Mouse (Mus musculus): ENCODE results near the gene Notch2. TPM values are rescaled to one million over a fixed set of nuclear protein-coding genes. Genes with fewer than 3 reads are reported as not detected.

Notch2 gene
- polyA plus RNA-seq, 1 experiment from 2014 or later: 7.9 TPM

GRCm38 (mm10) chr3:97974197-97974770 lies 39.0 kb upstream of the Notch2 start:
- Histone ChIP-seq H3K9ac (ENCODE audit: low read depth, low read length) (no peak overlapping the region), H3K27me3 (ENCODE audit: control insufficient read depth, insufficient read depth, low read depth, low read length) (no peaks in the 10 kb centered on the region), H3K9me3 (replicated peaks; ENCODE audit: control insufficient read depth, low read length) (no peaks in the 10 kb centered on the region), H3K36me3 (ENCODE audit: control insufficient read depth, insufficient read depth) (no peaks in the 10 kb centered on the region), H3K27ac (ENCODE audit: low read length) (no peak overlapping the region), H3K4me3 (ENCODE audit: low read depth, low read length) (no peak overlapping the region), H3K4me1 (ENCODE audit: control insufficient read depth, low read depth, low read length) (no peaks in the 10 kb centered on the region; the same call in 1 of the 2 replicates), H3K4me2 (ENCODE audit: low read depth, low read length) (no peak overlapping the region)
- WGBS (ENCODE audit: insufficient replicate concordance): 66% methylated on average over 6 of the region's 6 CpGs
- no peak for ATAC-seq (ENCODE audit: low read depth)

DNA sequence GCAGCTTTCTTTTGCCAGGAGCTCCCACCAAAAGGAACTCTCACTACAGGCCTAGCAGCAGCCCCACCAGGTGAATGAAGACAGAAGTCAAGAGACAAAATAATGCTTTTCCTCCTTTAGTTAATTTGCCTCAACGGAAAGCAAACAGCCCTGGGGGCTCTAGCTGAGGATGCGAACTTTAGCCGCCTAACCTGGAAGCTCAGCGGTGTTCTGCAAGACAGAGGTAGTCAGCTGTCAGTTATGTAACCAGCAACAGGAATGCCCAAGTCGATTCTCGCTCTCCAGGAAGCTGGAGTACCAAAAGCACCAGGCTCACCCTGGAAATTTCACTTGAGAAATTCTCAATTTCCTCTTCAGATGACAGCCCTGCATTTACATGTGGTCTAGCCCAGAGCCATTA lies 36.6 kb upstream of the Notch2 start:
- WGBS (ENCODE audit: insufficient replicate concordance): 55% methylated on average over 6 of the region's 6 CpGs

GRCm38 (mm10) chr3:97978710-97979109 lies 34.6 kb upstream of the Notch2 start:
- Histone ChIP-seq H3K4me3 (ENCODE audit: low read depth, low read length) (no peak overlapping the region), H3K27me3 (ENCODE audit: control insufficient read depth, insufficient read depth, low read depth, low read length) (no peaks in the 10 kb centered on the region), H3K9ac (ENCODE audit: low read depth, low read length) (no peak overlapping the region), H3K27ac (ENCODE audit: low read length) (no peak overlapping the region), H3K4me2 (ENCODE audit: low read depth, low read length) (no peak overlapping the region), H3K36me3 (ENCODE audit: control insufficient read depth, insufficient read depth) (no peaks in the 10 kb centered on the region), H3K9me3 (replicated peaks; ENCODE audit: control insufficient read depth, low read length) (no peaks in the 10 kb centered on the region), H3K4me1 (ENCODE audit: control insufficient read depth, low read depth, low read length) (no peaks in the 10 kb centered on the region)
- 39% methylated on average over 2 of the region's 2 CpGs for whole genome bisulfite sequencing (ENCODE audit: insufficient replicate concordance)
- no peak for ATAC-seq (ENCODE audit: low read depth)

More for the DNA sequence above, 36.6 kb upstream of the Notch2 start:
- no peak overlapping the region for H3K4me3 ChIP-seq (ENCODE audit: low read depth, low read length)
- ATAC-seq (ENCODE audit: low read depth): no peak
- no peaks in the 10 kb centered on the region for H3K27me3 ChIP-seq (ENCODE audit: control insufficient read depth, insufficient read depth, low read depth, low read length)
- no peaks in the 10 kb centered on the region for H3K9me3 ChIP-seq (replicated peaks; ENCODE audit: control insufficient read depth, low read length)
- H3K9ac ChIP-seq (ENCODE audit: low read depth, low read length): no peak overlapping the region
- no peaks in the 10 kb centered on the region; the same call in 1 of the 2 replicates for H3K4me1 ChIP-seq (ENCODE audit: control insufficient read depth, low read depth, low read length)
- H3K36me3 ChIP-seq (ENCODE audit: control insufficient read depth, insufficient read depth): no peaks in the 10 kb centered on the region
- no peak overlapping the region for H3K4me2 ChIP-seq (ENCODE audit: low read depth, low read length)
- H3K27ac ChIP-seq (ENCODE audit: low read length): no peak overlapping the region

GRCm38 (mm10) chr3:97980683-97981327 lies 32.5 kb upstream of the Notch2 start:
- H3K36me3 ChIP-seq (ENCODE audit: control insufficient read depth, insufficient read depth): no peaks in the 10 kb centered on the region
- no peak overlapping the region for H3K9ac ChIP-seq (ENCODE audit: low read depth, low read length)
- WGBS (ENCODE audit: insufficient replicate concordance): 75% methylated on average over 8 of the region's 8 CpGs
- H3K4me2 ChIP-seq (ENCODE audit: low read depth, low read length): no peak overlapping the region
- no peak overlapping the region for H3K4me3 ChIP-seq (ENCODE audit: low read depth, low read length)
- no peaks in the 10 kb centered on the region for H3K9me3 ChIP-seq (replicated peaks; ENCODE audit: control insufficient read depth, low read length)
- no peaks in the 10 kb centered on the region for H3K27me3 ChIP-seq (ENCODE audit: control insufficient read depth, insufficient read depth, low read depth, low read length)
- no peaks in the 10 kb centered on the region for H3K4me1 ChIP-seq (ENCODE audit: control insufficient read depth, low read depth, low read length)
- ATAC-seq (ENCODE audit: low read depth): no peak
- no peak overlapping the region for H3K27ac ChIP-seq (ENCODE audit: low read length)

GRCm38 (mm10) chr3:97981376-97981906 lies 31.9 kb upstream of the Notch2 start:
- ATAC-seq (ENCODE audit: low read depth): no peak

DNA sequence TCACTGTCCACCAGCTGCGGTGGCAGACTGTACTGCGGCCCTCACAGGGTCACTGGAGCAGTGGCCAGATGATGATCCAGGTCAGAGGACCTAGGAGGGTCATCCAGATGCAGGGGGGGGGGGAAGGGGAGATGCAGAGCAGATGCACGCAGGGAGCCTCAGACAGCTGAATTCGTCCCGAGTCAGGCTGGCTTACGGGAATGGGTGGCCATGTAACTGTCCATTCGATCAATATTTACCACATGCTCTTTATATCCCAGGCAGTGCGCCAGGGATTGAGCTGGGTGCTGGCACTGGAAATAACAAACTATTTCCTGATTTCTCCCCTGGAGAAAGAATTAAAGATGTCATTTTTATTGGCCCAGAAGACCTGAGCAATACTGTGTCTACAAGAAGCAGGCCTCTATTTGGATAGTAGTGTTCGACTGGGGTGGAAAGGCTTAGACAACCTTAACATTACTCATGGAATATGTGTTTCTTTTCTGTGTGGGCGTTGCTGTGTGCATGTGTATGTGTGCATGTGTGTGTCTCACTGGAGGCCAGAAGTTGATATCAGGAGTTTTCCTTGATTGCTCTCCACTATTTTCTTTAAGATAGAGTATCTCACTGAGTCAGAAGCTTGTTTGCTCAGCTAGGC lies 28.3 kb upstream of the Notch2 start:
- Histone ChIP-seq H3K4me1 (ENCODE audit: control insufficient read depth, low read depth, low read length) (peaks cover 5% of the 10 kb centered on the region), H3K27ac (ENCODE audit: low read length) (no peak overlapping the region), H3K4me3 (ENCODE audit: low read depth, low read length) (no peak overlapping the region), H3K4me2 (ENCODE audit: low read depth, low read length) (no peak overlapping the region), H3K9ac (ENCODE audit: low read depth, low read length) (no peak overlapping the region), H3K9me3 (replicated peaks; ENCODE audit: control insufficient read depth, low read length) (no peaks in the 10 kb centered on the region), H3K36me3 (ENCODE audit: control insufficient read depth, insufficient read depth) (no peaks in the 10 kb centered on the region), H3K27me3 (ENCODE audit: control insufficient read depth, insufficient read depth, low read depth, low read length) (no peaks in the 10 kb centered on the region)
- 73% methylated on average over 10 of the region's 10 CpGs for WGBS (ENCODE audit: insufficient replicate concordance)
- ATAC-seq (ENCODE audit: low read depth): no peak

More at GRCm38 (mm10) chr3:97981376-97981906, 31.9 kb upstream of the Notch2 start:
- no peaks in the 10 kb centered on the region for H3K4me1 ChIP-seq (ENCODE audit: control insufficient read depth, low read depth, low read length)
- H3K9ac ChIP-seq (ENCODE audit: low read depth, low read length): no peak overlapping the region
- no peaks in the 10 kb centered on the region for H3K9me3 ChIP-seq (replicated peaks; ENCODE audit: control insufficient read depth, low read length)
- WGBS (ENCODE audit: insufficient replicate concordance): 58% methylated on average over 3 of the region's 3 CpGs
- no peak overlapping the region for H3K4me3 ChIP-seq (ENCODE audit: low read depth, low read length)
- no peaks in the 10 kb centered on the region for H3K27me3 ChIP-seq (ENCODE audit: control insufficient read depth, insufficient read depth, low read depth, low read length)
- no peaks in the 10 kb centered on the region for H3K36me3 ChIP-seq (ENCODE audit: control insufficient read depth, insufficient read depth)
- H3K27ac ChIP-seq (ENCODE audit: low read length): no peak overlapping the region
- H3K4me2 ChIP-seq (ENCODE audit: low read depth, low read length): no peak overlapping the region

- Histone ChIP-seq H3K36me3 (ENCODE audit: control insufficient read depth, insufficient read depth) (no peaks in the 10 kb centered on the region), H3K9ac (ENCODE audit: low read depth, low read length) (no peak overlapping the region), H3K4me2 (ENCODE audit: low read depth, low read length) (no peak overlapping the region), H3K27me3 (ENCODE audit: control insufficient read depth, insufficient read depth, low read depth, low read length) (no peaks in the 10 kb centered on the region), H3K27ac (ENCODE audit: low read length) (no peak overlapping the region), H3K4me1 (ENCODE audit: control insufficient read depth, low read depth, low read length) (peaks cover 5% of the 10 kb centered on the region), H3K4me3 (ENCODE audit: low read depth, low read length) (no peak overlapping the region), H3K9me3 (replicated peaks; ENCODE audit: control insufficient read depth, low read length) (no peaks in the 10 kb centered on the region)
- no peak for ATAC-seq (ENCODE audit: low read depth)
- WGBS (ENCODE audit: insufficient replicate concordance): 61% methylated on average over 3 of the region's 3 CpGs
Measured at GRCm38 (mm10) chr3:97985691-97986090, 27.6 kb upstream of the Notch2 start.

DNA sequence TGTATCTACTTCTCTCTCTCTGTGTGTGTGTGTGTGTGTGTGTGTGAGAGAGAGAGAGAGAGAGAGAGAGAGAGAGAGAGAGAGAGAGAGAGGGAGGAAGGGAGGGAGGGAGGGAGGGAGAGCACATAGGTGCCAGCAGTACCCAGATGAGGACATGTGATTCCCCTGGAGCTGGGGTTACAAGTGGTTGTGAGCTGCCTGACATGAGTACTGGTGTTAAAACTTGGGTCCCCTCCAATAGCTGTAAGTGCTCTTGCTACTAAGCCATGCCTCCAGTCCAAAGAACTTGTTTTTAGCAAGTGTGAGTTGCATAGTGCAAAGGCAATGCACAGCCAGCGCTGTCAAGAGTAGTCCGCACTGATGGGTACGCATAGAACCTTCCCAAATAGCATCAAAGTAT lies 26.2 kb upstream of the Notch2 start:
- no peak overlapping the region for H3K9ac ChIP-seq (ENCODE audit: low read depth, low read length)
- no peak overlapping the region for H3K4me3 ChIP-seq (ENCODE audit: low read depth, low read length)
- H3K27me3 ChIP-seq (ENCODE audit: control insufficient read depth, insufficient read depth, low read depth, low read length): no peaks in the 10 kb centered on the region
- H3K9me3 ChIP-seq (replicated peaks; ENCODE audit: control insufficient read depth, low read length): no peaks in the 10 kb centered on the region
- peaks cover 5% of the 10 kb centered on the region for H3K4me1 ChIP-seq (ENCODE audit: control insufficient read depth, low read depth, low read length)
- no peaks in the 10 kb centered on the region for H3K36me3 ChIP-seq (ENCODE audit: control insufficient read depth, insufficient read depth)
- H3K27ac ChIP-seq (ENCODE audit: low read length): no peak overlapping the region
- no peak overlapping the region for H3K4me2 ChIP-seq (ENCODE audit: low read depth, low read length)
- ATAC-seq (ENCODE audit: low read depth): no peak
- WGBS (ENCODE audit: insufficient replicate concordance): 91% methylated on average over 3 of the region's 3 CpGs

GRCm38 (mm10) chr3:97988756-97989155 lies 24.6 kb upstream of the Notch2 start:
- Histone ChIP-seq H3K27ac (ENCODE audit: low read length) (no peak overlapping the region), H3K27me3 (ENCODE audit: control insufficient read depth, insufficient read depth, low read depth, low read length) (no peaks in the 10 kb centered on the region), H3K36me3 (ENCODE audit: control insufficient read depth, insufficient read depth) (no peaks in the 10 kb centered on the region), H3K9ac (ENCODE audit: low read depth, low read length) (no peak overlapping the region), H3K4me2 (ENCODE audit: low read depth, low read length) (no peak overlapping the region), H3K4me3 (ENCODE audit: low read depth, low read length) (no peak overlapping the region), H3K9me3 (replicated peaks; ENCODE audit: control insufficient read depth, low read length) (no peaks in the 10 kb centered on the region), H3K4me1 (ENCODE audit: control insufficient read depth, low read depth, low read length) (peaks cover 5% of the 10 kb centered on the region)
- 68% methylated on average over 3 of the region's 4 CpGs for WGBS (ENCODE audit: insufficient replicate concordance)
- no peak for ATAC-seq (ENCODE audit: low read depth)

Measured in liver, embryonic 16.5 days (tissue).